Mouse (Mus musculus): ENCODE results near the gene Rwdd2a. TPM values are rescaled to one million over a fixed set of nuclear protein-coding genes. Genes with fewer than 3 reads are reported as not detected.

Rwdd2a gene
- polyA plus RNA-seq, 1 experiment from 2014 or later, result 5.3 TPM

- no peak overlapping the region for H3K4me3 ChIP-seq (ENCODE audit: low read length)
- H3K27ac ChIP-seq (ENCODE audit: low read length), result no peak overlapping the region
- H3K27me3 ChIP-seq (ENCODE audit: control insufficient read depth, insufficient read depth, low read depth, low read length), result no peaks in the 10 kb centered on the region
- WGBS, result 72% methylated on average over 1 of the region's 1 CpGs
- no peaks in the 10 kb centered on the region for H3K36me3 ChIP-seq (ENCODE audit: control insufficient read depth, insufficient read depth, low read length)
- no peaks in the 10 kb centered on the region for H3K9me3 ChIP-seq (ENCODE audit: control insufficient read depth, low read length)
- ATAC-seq (ENCODE audit: low read depth), result no peak
- no peak overlapping the region for H3K9ac ChIP-seq (ENCODE audit: low read length)
- peaks cover 4% of the 10 kb centered on the region for H3K4me1 ChIP-seq (replicated peaks; ENCODE audit: control insufficient read depth, insufficient read depth, low read length)
- H3K4me2 ChIP-seq (ENCODE audit: low read depth, low read length), result no peak overlapping the region
Observed at GRCm38 (mm10) chr9:86615765-86616164, 44.0 kb downstream of the Rwdd2a start.

GRCm38 (mm10) chr9:86617837-86618492 lies 46.2 kb downstream of the Rwdd2a start:
- ATAC-seq (ENCODE audit: low read depth), result no peak
- Histone ChIP-seq H3K27ac (ENCODE audit: low read length) (no peak overlapping the region), H3K4me1 (replicated peaks; ENCODE audit: control insufficient read depth, insufficient read depth, low read length) (peaks cover 4% of the 10 kb centered on the region), H3K36me3 (ENCODE audit: control insufficient read depth, insufficient read depth, low read length) (no peaks in the 10 kb centered on the region), H3K4me3 (ENCODE audit: low read length) (no peak overlapping the region), H3K9me3 (ENCODE audit: control insufficient read depth, low read length) (no peaks in the 10 kb centered on the region), H3K27me3 (ENCODE audit: control insufficient read depth, insufficient read depth, low read depth, low read length) (no peaks in the 10 kb centered on the region), H3K9ac (ENCODE audit: low read length) (no peak overlapping the region), H3K4me2 (ENCODE audit: low read depth, low read length) (no peak overlapping the region)
- WGBS, result 42% methylated on average over 7 of the region's 7 CpGs

- Histone ChIP-seq H3K4me2 (ENCODE audit: low read depth, low read length) (no peak overlapping the region), H3K36me3 (ENCODE audit: control insufficient read depth, insufficient read depth, low read length) (no peaks in the 10 kb centered on the region)
- WGBS, result 76% methylated on average over 10 of the region's 10 CpGs
Observed at GRCm38 (mm10) chr9:86619341-86620139, 47.7 kb downstream of the Rwdd2a start.

GRCm38 (mm10) chr9:86622062-86622461 lies 50.3 kb downstream of the Rwdd2a start:
- H3K27ac ChIP-seq (ENCODE audit: low read length), result no peak overlapping the region
- H3K27me3 ChIP-seq (ENCODE audit: control insufficient read depth, insufficient read depth, low read depth, low read length), result no peaks in the 10 kb centered on the region
- peaks cover 4% of the 10 kb centered on the region for H3K4me1 ChIP-seq (replicated peaks; ENCODE audit: control insufficient read depth, insufficient read depth, low read length)
- H3K4me2 ChIP-seq (ENCODE audit: low read depth, low read length), result no peak overlapping the region
- no peak overlapping the region for H3K4me3 ChIP-seq (ENCODE audit: low read length)
- no peaks in the 10 kb centered on the region for H3K36me3 ChIP-seq (ENCODE audit: control insufficient read depth, insufficient read depth, low read length)
- H3K9ac ChIP-seq (ENCODE audit: low read length), result no peak overlapping the region
- no peak for ATAC-seq (ENCODE audit: low read depth)
- no peaks in the 10 kb centered on the region for H3K9me3 ChIP-seq (ENCODE audit: control insufficient read depth, low read length)
- 74% methylated on average over 2 of the region's 2 CpGs for WGBS

More at GRCm38 (mm10) chr9:86619341-86620139, 47.7 kb downstream of the Rwdd2a start:
- H3K27ac ChIP-seq (ENCODE audit: low read length), result no peak overlapping the region
- H3K9me3 ChIP-seq (ENCODE audit: control insufficient read depth, low read length), result no peaks in the 10 kb centered on the region
- ATAC-seq (ENCODE audit: low read depth), result no peak
- no peaks in the 10 kb centered on the region for H3K27me3 ChIP-seq (ENCODE audit: control insufficient read depth, insufficient read depth, low read depth, low read length)
- H3K9ac ChIP-seq (ENCODE audit: low read length), result no peak overlapping the region
- peaks cover 4% of the 10 kb centered on the region for H3K4me1 ChIP-seq (replicated peaks; ENCODE audit: control insufficient read depth, insufficient read depth, low read length)
- H3K4me3 ChIP-seq (ENCODE audit: low read length), result no peak overlapping the region

GRCm38 (mm10) chr9:86624039-86624438 lies 52.2 kb downstream of the Rwdd2a start:
- Histone ChIP-seq H3K36me3 (ENCODE audit: control insufficient read depth, insufficient read depth, low read length) (no peaks in the 10 kb centered on the region), H3K4me3 (ENCODE audit: low read length) (no peak overlapping the region), H3K4me1 (replicated peaks; ENCODE audit: control insufficient read depth, insufficient read depth, low read length) (peaks cover 2% of the 10 kb centered on the region; the same call in 1 of the 2 replicates), H3K9me3 (ENCODE audit: control insufficient read depth, low read length) (no peaks in the 10 kb centered on the region), H3K27me3 (ENCODE audit: control insufficient read depth, insufficient read depth, low read depth, low read length) (no peaks in the 10 kb centered on the region), H3K9ac (ENCODE audit: low read length) (no peak overlapping the region), H3K4me2 (ENCODE audit: low read depth, low read length) (no peak overlapping the region), H3K27ac (ENCODE audit: low read length) (no peak overlapping the region)
- 68% methylated on average over 12 of the region's 12 CpGs for WGBS
- no peak for ATAC-seq (ENCODE audit: low read depth)

Other genes starting within 250 kb of the Rwdd2a start
- 3.9 and 4.1 TPM in 2 replicates for gene Ube2cbp, start 107.0 kb upstream of the Rwdd2a start, polyA plus RNA-seq (2015; fragmentation: Nextera tagmentation; extraction: Ambion mirVana)
- gene Dop1a, start 104.8 kb upstream of the Rwdd2a start, polyA plus RNA-seq (2015; fragmentation: Nextera tagmentation; extraction: Ambion mirVana), result 12.1 and 16.0 TPM in 2 replicates
- 39.6 and 41.1 TPM in 2 replicates for gene Pgm3, start 149 bp upstream of the Rwdd2a start, polyA plus RNA-seq (2015; fragmentation: Nextera tagmentation; extraction: Ambion mirVana)
- 24.8 and 26.2 TPM in 2 replicates for gene Me1, start 124.0 kb downstream of the Rwdd2a start, polyA plus RNA-seq (2015; fragmentation: Nextera tagmentation; extraction: Ambion mirVana)
- gene Prss35, start 171.7 kb downstream of the Rwdd2a start, polyA plus RNA-seq (2015; fragmentation: Nextera tagmentation; extraction: Ambion mirVana), result 40.0 and 48.1 TPM in 2 replicates

Data from lung, embryonic 16.5 days (tissue).